Mouse (Mus musculus): Measurements from ENCODE around the gene P2ry12. TPM values are rescaled to one million over a fixed set of nuclear protein-coding genes. Genes with fewer than 3 reads are reported as not detected.

The P2ry12 gene
- polyA plus RNA-seq, 1 experiment from 2014 or later: 2.2 TPM

DNA sequence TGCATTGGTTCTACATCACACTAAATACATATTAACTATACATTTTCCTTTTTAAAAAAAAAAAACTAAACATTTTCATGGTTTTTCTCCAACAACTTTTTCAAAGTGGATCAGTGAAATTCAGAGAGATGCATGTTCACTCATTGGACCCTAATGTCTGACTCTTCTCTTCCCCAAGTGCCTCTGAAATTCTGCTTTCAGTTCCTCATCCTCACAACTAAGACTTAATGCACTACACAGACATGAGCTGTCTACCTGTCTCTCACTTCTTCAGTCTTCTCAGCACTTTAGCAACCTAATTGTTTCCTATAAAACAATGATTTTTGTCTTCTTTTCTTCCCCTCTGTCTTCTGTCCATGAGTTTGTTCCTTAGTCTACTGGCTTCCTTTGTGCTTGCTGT, 37.3 kb downstream of the P2ry12 start:
- Histone ChIP-seq H3K4me3 (ENCODE audit: low read depth, low read length) (no peak overlapping the region), H3K9ac (ENCODE audit: low read depth, low read length) (no peak overlapping the region), H3K27me3 (replicated peaks; ENCODE audit: control insufficient read depth, insufficient read depth, low read length) (no peaks in the 10 kb centered on the region), H3K36me3 (ENCODE audit: control insufficient read depth, insufficient read depth) (no peaks in the 10 kb centered on the region), H3K9me3 (ENCODE audit: control insufficient read depth) (no peaks in the 10 kb centered on the region), H3K4me2 (replicated peaks; ENCODE audit: low read depth) (no peak overlapping the region), H3K4me1 (replicated peaks; ENCODE audit: control insufficient read depth, insufficient read depth, low read length) (no peaks in the 10 kb centered on the region), H3K27ac (ENCODE audit: low read depth, low read length) (no peak overlapping the region)
- no peak for ATAC-seq
- no peak for TF ChIP-seq CTCF (IDR thresholded peaks at IDR 0.05; ENCODE audit: low read depth)

DNA sequence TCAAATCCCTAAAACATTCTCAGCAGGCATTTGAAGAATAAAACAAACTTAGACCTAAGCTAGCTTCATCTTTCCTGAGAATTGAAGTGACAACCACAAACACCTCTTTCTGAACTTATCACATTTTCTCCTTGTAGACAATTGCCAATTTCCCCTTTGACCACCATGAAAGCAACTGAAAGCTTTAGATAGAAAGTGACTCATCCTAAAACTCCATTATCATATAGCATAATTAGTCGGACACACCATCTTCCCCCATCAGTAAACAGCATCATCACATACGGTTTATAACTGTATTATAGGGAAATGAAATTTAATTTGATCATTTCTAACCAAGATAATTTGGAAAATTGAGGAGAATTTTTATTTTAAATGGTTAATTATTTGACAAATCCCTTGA, 40.4 kb downstream of the P2ry12 start:
- Histone ChIP-seq H3K4me1 (replicated peaks; ENCODE audit: control insufficient read depth, insufficient read depth, low read length) (no peaks in the 10 kb centered on the region), H3K27me3 (replicated peaks; ENCODE audit: control insufficient read depth, insufficient read depth, low read length) (no peaks in the 10 kb centered on the region), H3K9ac (ENCODE audit: low read depth, low read length) (no peak overlapping the region), H3K9me3 (ENCODE audit: control insufficient read depth) (no peaks in the 10 kb centered on the region), H3K4me3 (ENCODE audit: low read depth, low read length) (no peak overlapping the region), H3K27ac (ENCODE audit: low read depth, low read length) (no peak overlapping the region), H3K4me2 (replicated peaks; ENCODE audit: low read depth) (no peak overlapping the region), H3K36me3 (ENCODE audit: control insufficient read depth, insufficient read depth) (no peaks in the 10 kb centered on the region)
- no peak for ATAC-seq
- no peak for TF ChIP-seq CTCF (IDR thresholded peaks at IDR 0.05; ENCODE audit: low read depth)
- 88% methylated on average over 2 of the region's 2 CpGs for WGBS

DNA sequence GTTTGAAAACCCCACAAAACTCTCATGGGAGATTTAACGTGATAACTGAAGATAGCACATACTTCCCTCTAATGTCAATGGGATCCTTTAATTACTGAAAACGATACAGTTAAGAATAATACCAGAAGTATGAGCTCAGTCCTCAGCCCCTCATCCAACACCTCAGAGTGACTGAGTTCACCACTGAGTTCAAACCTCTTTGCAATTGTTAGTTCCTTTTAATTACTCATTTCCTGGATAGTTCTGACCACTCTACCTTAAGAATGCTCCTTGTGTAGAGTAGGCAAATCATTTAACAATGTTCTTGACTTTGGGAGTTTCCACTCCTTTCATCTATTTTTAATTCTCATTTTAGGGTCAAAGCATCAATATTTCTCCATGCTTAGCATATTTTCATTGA, 43.3 kb downstream of the P2ry12 start:
- H3K4me1 ChIP-seq (replicated peaks; ENCODE audit: control insufficient read depth, insufficient read depth, low read length): no peaks in the 10 kb centered on the region
- no peak for ATAC-seq
- no peak overlapping the region for H3K27ac ChIP-seq (ENCODE audit: low read depth, low read length)
- no peak overlapping the region for H3K9ac ChIP-seq (ENCODE audit: low read depth, low read length)
- H3K9me3 ChIP-seq (ENCODE audit: control insufficient read depth): no peaks in the 10 kb centered on the region
- no peaks in the 10 kb centered on the region for H3K36me3 ChIP-seq (ENCODE audit: control insufficient read depth, insufficient read depth)
- H3K4me3 ChIP-seq (ENCODE audit: low read depth, low read length): no peak overlapping the region
- no peaks in the 10 kb centered on the region for H3K27me3 ChIP-seq (replicated peaks; ENCODE audit: control insufficient read depth, insufficient read depth, low read length)
- no peak for TF ChIP-seq CTCF (IDR thresholded peaks at IDR 0.05; ENCODE audit: low read depth)
- no peak overlapping the region for H3K4me2 ChIP-seq (replicated peaks; ENCODE audit: low read depth)
- 87% methylated on average over 2 of the region's 2 CpGs for WGBS

DNA sequence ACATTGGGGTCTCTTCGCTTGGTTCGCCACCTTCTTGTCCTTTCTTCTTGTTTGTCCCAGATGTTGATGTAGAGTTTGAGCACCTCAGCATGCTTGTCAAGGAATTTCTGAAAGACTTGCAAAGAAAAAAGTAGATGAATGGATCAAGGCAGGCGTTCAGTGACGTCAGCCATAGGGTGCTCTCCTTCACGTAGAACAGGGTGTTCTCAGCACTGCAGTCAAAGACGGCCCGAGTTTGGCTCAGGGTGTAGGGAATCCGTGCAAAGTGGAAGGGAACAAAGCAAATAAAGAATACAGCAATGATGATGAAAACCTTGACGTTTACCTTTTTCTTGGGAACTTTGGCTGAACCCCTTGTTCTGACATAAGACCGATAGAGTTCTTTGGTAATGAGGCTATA, 45.5 kb downstream of the P2ry12 start:
- no peaks in the 10 kb centered on the region for H3K9me3 ChIP-seq (ENCODE audit: control insufficient read depth)
- no peak overlapping the region for H3K27ac ChIP-seq (ENCODE audit: low read depth, low read length)
- no peaks in the 10 kb centered on the region for H3K27me3 ChIP-seq (replicated peaks; ENCODE audit: control insufficient read depth, insufficient read depth, low read length)
- ATAC-seq: no peak
- WGBS: 87% methylated on average over 10 of the region's 10 CpGs
- no peak overlapping the region for H3K4me2 ChIP-seq (replicated peaks; ENCODE audit: low read depth)
- H3K4me3 ChIP-seq (ENCODE audit: low read depth, low read length): no peak overlapping the region
- H3K36me3 ChIP-seq (ENCODE audit: control insufficient read depth, insufficient read depth): no peaks in the 10 kb centered on the region
- no peak for TF ChIP-seq CTCF (IDR thresholded peaks at IDR 0.05; ENCODE audit: low read depth)
- H3K4me1 ChIP-seq (replicated peaks; ENCODE audit: control insufficient read depth, insufficient read depth, low read length): no peaks in the 10 kb centered on the region
- H3K9ac ChIP-seq (ENCODE audit: low read depth, low read length): no peak overlapping the region

DNA sequence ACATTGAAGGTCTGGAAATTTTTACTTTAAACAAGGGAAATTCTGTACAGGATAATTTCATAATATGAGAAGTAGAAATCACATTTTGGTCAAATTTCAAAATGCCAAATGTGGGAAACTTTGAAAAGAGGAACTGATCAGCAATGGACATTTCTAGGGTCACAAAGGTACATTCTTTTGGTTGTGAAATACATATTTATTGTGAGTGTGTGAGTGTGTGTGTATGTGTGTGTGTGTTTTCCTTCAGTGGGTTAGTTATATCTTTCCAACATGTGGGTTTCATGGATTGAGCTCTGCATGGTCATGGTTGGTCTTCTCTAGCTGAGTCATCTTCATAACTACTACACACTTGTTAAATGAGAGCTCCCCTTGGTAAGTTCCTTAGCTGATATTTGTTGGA, 50.3 kb downstream of the P2ry12 start:
- H3K9ac ChIP-seq (ENCODE audit: low read depth, low read length): no peak overlapping the region
- H3K27ac ChIP-seq (ENCODE audit: low read depth, low read length): no peak overlapping the region
- H3K9me3 ChIP-seq (ENCODE audit: control insufficient read depth): no peaks in the 10 kb centered on the region
- no peak for ATAC-seq
- H3K4me2 ChIP-seq (replicated peaks; ENCODE audit: low read depth): no peak overlapping the region
- H3K4me3 ChIP-seq (ENCODE audit: low read depth, low read length): no peak overlapping the region
- no peaks in the 10 kb centered on the region for H3K4me1 ChIP-seq (replicated peaks; ENCODE audit: control insufficient read depth, insufficient read depth, low read length)
- H3K27me3 ChIP-seq (replicated peaks; ENCODE audit: control insufficient read depth, insufficient read depth, low read length): no peaks in the 10 kb centered on the region
- H3K36me3 ChIP-seq (ENCODE audit: control insufficient read depth, insufficient read depth): no peaks in the 10 kb centered on the region
- TF ChIP-seq CTCF (IDR thresholded peaks at IDR 0.05; ENCODE audit: low read depth): no peak

DNA sequence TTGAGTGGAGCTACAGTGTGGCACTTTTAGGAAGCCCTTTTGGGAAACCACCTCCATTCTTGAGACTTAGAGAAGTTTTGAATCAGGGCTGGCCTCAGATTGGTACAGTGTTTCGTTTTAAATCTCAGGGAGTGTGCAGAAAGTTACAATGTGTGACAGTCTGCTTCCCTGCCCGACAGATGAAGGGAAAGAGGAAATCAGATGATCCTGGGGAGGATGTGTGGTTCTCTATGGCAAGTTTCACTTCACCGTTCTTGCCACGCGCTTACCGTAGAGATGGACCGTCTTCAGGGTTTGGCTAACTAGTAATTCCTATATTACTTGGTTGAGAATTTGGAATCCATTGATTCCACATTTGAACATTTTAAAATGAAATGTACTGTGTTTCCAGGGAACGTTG, 50.9 kb downstream of the P2ry12 start:
- 88% methylated on average over 8 of the region's 8 CpGs for WGBS
- no peak for TF ChIP-seq CTCF (IDR thresholded peaks at IDR 0.05; ENCODE audit: low read depth)
- no peak overlapping the region for H3K27ac ChIP-seq (ENCODE audit: low read depth, low read length)
- H3K4me1 ChIP-seq (replicated peaks; ENCODE audit: control insufficient read depth, insufficient read depth, low read length): no peaks in the 10 kb centered on the region
- H3K4me2 ChIP-seq (replicated peaks; ENCODE audit: low read depth): no peak overlapping the region
- no peak overlapping the region for H3K4me3 ChIP-seq (ENCODE audit: low read depth, low read length)
- H3K27me3 ChIP-seq (replicated peaks; ENCODE audit: control insufficient read depth, insufficient read depth, low read length): no peaks in the 10 kb centered on the region
- ATAC-seq: no peak
- no peaks in the 10 kb centered on the region for H3K9me3 ChIP-seq (ENCODE audit: control insufficient read depth)
- H3K9ac ChIP-seq (ENCODE audit: low read depth, low read length): no peak overlapping the region
- H3K36me3 ChIP-seq (ENCODE audit: control insufficient read depth, insufficient read depth): no peaks in the 10 kb centered on the region

DNA sequence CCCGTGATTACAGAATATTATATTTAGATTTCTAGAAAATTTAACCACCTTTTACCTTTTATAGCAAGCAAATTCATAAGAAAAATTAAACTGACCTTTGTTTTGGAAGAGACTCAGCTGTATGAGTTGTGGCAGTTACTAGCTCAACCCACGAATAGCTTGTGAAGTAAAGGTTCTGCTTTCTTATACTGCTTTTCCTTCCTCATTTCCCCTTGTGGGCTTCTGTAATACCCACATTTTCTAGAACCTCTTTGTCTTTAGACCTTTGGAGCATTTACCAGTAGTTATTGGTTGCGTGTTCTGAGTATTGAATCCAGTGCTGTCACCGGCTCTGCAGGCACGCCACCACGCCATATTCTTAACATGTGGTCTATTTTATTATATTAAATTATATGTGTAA, 51.9 kb downstream of the P2ry12 start, which contains the start of gene P2ry13:
Gene P2ry13 (minus strand): TSS at position 156 of the 400 bp plus-strand sequence.
- no peaks in the 10 kb centered on the region for H3K4me1 ChIP-seq (replicated peaks; ENCODE audit: control insufficient read depth, insufficient read depth, low read length)
- no peak within 1 kb of the TSS for H3K9ac ChIP-seq (ENCODE audit: low read depth, low read length)
- H3K9me3 ChIP-seq (ENCODE audit: control insufficient read depth): no peaks in the 10 kb centered on the region
- no peak within 1 kb of the TSS for H3K27ac ChIP-seq (ENCODE audit: low read depth, low read length)
- no peak within 1 kb of the TSS for H3K4me3 ChIP-seq (ENCODE audit: low read depth, low read length)
- TF ChIP-seq CTCF (IDR thresholded peaks at IDR 0.05; ENCODE audit: low read depth): no peak
- H3K36me3 ChIP-seq (ENCODE audit: control insufficient read depth, insufficient read depth): no peaks in the 10 kb centered on the region
- WGBS: 89% methylated on average over 6 of the region's 6 CpGs
- no peaks in the 10 kb centered on the region for H3K27me3 ChIP-seq (replicated peaks; ENCODE audit: control insufficient read depth, insufficient read depth, low read length)
- H3K4me2 ChIP-seq (replicated peaks; ENCODE audit: low read depth): no peak within 1 kb of the TSS
- no peak for ATAC-seq
